Mouse (Mus musculus) hindlimb bud, embryonic 11.5 days (tissue): ENCODE data around the gene Krt24.
A peak's percentile ranks its signal among the peaks of the same experiment; 100 is the strongest.

ENCODE experiments used
- DNase-seq: peaks from one replicate; pipeline ENCODE4 v3.0.0-alpha.2; 2012; ENCODE audit warnings: low read depth, low spot score; ENCODE audit errors: extremely low spot score

The Krt24 gene

DNA sequence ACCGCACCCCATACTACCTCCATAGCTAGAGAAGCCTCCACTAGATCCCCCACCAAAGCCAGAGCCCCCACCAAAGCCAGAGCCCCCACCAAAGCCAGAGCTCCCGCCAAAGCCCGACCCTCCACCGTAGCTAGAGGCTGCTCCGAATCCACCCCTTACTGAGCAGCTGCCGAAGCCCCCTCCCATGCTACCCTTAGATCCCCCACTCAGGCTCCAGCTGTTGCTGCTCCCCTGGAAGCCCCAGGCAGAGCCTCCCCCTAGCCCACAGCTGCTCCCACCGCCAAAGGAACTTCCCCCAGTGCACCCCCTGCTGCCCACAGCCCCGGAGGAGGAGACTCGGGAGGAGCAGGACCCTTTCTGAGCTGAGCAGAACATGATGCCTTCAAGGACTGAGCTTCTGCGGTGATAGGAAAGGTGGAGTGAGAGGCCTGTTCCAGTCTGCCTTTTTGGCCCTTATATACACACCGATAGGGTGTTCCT, at the start of gene Krt24:
Gene Krt24 (minus strand): TSS at position 430 of the 480 bp plus-strand sequence.
- DNase-seq = no peak

DNA sequence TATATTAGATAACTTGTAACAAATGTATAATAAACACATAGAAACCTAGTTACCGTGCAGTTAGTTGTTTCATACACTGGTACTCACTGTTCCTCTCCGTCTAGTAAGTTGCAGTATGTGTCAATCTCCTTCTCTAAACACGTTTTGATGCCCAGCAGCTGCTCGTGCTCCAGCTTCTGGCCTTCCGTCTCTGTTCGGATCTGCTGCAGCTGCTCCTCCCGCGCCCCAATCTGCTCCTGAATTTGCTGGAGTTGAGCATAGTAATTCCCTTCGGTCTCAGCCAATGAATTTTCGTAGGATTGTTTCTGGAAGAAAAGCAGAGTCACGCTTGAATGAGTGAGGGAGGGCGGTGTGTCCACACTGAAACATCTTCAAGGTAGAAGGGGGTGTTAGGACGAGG, 48.4 kb upstream of the Krt24 start:
- no peak for DNase-seq

DNA sequence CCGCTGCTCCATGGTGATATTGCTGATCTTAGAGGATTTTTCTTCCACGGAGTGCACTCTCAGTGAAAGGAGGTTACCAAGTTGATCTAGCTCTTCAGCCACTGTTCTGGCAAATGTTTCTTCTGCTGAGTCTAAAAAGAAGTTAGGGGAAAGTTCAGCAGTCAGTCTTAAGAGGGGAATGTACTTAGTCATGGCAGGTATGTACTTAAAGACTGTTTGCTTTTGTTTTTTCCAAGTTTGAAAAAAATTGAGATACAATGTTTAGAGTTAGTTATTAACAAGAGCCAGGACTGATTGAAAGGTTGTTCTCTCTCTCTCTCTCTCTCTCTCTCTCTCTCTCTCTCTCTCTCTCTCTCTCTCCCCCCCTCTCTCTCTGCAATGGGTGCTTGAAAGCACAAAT, 44.6 kb upstream of the Krt24 start:
- no peak for DNase-seq

DNA sequence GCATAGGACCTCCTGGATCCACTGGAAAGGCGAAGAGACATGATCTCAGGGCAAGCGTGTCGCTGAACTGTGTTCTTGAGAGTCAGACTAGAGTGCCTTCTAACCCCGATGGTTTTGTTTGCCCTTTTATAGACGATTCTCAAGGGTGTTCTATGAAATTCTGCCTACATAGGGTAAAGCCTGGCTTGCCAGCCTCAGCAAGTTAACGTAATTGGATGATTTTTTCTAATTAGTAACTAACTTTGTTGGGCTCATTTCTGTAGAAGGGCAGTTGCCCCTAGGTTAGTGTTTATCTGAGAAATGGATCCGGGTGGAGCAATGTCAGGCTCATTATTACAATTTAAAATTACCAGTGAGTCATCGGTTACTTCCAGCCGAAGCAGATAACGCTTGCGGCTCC, 37.8 kb upstream of the Krt24 start, which contains the start of gene Krt25:
Gene Krt25 (minus strand): TSS at position 101 of the 400 bp plus-strand sequence.
- DNase-seq = no peak

DNA sequence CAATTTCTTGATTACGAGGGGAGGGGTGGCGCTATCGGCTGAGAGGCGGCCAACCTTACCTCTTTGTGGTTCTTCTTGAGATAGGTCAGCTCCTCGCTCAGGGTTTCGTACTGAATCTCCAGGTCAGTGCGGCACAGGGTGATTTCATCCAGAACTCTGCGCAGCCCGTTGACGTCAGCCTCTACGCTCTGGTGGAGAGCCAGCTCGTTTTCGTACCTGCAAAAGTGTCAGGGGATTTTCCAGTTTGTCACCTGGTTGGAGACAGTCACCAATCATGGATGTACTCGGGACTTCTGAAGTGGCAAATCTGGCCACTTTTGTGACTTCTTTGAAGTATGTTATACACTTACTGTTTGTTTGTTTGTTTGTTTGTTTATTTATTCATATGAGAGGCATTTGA, 36.0 kb upstream of the Krt24 start:
- no peak for DNase-seq

DNA sequence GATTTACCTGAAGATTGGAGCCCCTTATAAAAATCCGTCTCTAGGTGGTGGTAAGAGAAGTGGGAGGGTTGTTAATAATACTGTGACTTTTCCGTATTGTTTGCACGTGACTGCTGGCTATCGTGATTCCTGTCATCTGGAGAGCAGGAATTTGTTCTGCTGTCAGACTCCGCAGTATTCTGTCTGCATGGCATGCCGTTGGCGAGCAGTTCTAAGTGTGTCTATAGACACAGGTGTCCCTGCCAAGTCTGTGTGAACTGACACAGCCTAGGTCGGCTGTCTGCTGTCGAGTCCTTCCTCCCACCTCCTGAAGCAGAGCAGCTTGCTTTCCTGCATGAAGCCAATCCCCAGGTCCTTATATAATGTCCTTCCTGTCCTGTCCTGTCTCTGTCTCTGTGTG, 34.1 kb upstream of the Krt24 start:
- no peak for DNase-seq

DNA sequence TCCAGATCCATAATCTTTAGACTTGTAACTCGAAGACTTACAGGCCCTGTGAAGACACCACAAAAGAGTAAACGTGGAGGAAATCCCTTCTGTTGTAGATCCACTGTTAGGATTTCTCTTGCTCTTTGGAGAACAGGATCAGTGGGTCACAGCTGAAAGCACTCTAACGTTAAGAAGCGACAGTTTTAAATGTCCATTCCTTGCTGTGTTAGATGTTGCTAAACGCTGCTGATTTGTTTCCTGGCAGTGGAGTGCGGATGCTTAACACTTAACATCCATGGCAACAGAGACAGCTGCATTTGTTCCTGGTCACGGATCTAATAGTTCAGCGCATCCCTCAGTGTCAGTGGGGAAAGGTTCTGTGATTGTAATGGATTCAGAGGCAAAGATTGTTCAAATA, 31.5 kb upstream of the Krt24 start:
- no peak for DNase-seq

DNA sequence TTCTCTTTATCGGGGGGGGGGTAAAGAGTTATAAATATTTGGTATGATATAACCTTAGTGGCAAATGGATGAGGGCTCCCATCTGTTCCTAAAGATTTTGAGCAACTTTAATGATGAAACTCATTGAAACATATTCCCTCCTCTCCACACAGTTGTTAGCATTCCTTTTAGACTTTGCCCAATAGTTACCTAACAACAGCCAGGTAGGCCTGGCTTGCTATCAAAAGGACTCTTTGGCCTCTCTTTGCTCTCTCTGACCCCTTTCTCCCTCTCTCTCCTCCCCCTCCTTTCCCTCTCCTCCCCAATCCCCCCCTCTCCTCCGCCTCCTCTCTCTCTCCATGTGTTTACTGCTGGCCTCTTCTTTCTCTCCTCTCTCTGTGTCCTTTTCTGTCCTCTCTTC, 29.5 kb upstream of the Krt24 start:
- DNase-seq = no peak

DNA sequence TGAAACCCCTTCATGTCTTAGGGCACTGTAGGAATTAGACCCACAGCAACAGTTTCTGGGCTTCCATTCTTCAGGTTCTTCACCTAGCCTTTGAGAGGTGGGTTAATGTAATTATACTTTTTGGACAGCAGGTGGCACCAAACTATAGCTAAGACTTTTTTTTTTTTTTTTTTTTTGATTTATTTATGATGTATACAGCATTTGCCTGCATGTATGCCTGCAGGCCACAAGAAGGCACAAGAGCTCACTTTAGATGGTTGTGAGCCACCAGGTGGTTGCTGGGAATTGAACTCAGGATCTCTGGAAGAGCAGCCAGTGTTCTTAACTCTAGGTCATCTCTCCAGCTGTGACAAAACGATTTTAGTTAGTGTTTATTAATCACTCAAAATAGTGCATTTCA, 25.8 kb upstream of the Krt24 start:
- peak; percentile 20 for DNase-seq

DNA sequence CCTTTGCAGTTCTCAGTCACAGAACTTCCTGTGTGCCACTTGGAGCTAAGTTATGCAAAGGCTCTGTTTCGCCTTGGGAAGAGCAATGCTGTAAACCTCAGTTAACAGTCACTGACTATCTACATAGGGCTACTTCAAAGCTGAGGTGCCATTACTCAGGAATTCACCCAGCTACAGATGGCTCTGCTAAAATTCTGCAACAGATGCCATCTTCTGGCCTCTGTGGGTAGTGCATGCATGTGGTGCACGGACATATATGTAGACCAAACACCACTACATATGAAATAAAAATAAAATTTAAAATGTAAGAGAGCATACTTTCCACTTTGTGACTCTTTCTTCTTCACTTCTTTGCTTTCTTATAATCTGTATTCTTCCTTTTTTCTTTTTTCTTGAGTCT, 22.5 kb upstream of the Krt24 start:
- DNase-seq = peak; percentile 86

DNA sequence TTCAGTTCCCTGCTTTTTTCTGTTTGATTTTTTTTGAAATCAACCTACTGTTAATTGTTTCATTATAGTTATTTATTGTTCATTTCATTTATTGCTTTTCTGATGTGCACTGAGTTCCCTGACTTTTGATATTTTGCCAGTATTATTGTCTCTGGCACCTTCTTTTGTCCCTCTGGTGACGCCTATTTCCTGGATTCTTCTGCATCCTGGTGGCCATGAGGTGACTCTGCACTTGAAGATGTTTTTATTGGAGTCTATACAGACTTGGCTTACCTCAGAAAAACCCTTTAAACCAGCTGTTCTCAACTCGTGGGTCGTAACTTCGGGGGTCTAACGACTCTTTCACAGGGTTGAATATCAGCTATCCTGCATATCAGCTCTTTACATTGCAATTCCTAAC, 10.0 kb upstream of the Krt24 start:
- no peak for DNase-seq

DNA sequence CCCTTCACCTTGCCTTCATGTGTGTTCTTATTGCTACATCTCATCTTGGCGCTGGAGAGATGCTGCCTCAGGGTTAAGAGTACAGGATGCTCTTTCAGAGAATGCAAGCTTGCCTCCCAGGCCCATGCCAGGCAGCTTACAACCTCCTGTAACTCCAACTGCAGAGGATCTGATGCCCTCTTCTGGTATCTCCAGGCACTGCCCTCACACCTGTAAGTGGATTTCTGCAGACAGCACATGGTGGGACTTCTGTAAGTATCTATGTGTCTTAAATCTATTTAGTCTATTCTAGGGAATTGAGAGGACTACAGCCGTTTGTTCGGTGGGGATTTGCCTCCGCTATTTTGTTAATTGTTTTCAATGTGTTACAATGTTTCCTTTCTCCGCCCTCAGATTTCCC, 7.8 kb upstream of the Krt24 start:
- no peak for DNase-seq

DNA sequence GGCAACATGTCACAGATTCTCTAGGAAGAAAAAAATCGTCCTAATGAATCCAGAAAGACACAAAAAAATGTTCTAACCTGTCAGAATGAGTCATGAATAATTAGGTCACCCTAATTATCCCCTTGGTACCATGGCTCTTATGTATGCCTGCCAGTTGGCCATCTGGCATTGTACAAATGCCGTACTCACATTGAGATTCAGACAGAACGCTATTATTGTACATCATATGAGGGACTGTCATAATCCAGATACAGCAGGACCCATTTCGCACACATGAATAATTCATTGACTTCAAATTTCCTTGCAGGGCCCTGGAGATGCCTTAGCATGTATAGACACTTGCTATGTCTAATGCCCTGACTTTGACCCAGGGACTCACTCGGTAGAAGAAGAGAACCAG, 1.1 kb downstream of the Krt24 start:
- DNase-seq = no peak

DNA sequence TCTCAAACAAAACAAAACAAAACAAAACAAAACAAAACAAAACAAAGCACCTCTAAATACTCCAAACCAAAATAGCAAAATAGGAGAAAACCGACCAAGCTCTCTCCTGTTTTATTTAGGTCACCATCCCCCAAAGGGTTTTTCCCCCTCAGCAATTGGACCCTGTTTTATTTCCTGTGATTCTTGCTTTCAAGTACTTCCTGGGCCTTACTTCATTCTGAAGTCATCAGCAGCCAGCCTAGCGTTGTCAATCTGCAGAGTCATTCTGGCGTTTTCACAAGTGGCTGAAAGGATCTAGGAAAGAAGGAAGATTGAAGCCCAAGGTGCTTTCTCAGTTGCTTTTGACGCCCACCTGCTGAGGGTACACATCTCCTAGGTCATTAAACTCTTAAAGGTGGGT, 1.7 kb downstream of the Krt24 start:
- DNase-seq = no peak

DNA sequence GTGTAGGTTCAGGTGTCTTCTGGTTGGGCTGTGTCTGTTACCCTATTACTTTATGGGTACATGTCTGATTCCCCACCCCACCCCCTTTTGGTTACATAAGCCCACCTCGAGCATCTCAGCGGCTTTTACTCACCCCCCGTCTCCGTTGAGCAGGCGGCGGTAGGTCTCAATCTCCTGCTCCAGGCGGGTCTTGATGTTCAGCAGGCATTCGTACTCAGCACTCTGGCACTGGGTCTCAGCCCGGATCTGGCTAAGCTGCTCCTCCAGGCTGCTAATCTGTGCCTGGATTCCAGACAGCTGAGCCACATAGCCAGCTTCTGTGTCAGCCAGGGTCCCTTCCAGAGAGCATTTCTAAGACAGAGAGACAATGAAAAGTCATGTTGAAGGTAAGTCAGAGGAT, 3.9 kb downstream of the Krt24 start:
- DNase-seq = no peak

DNA sequence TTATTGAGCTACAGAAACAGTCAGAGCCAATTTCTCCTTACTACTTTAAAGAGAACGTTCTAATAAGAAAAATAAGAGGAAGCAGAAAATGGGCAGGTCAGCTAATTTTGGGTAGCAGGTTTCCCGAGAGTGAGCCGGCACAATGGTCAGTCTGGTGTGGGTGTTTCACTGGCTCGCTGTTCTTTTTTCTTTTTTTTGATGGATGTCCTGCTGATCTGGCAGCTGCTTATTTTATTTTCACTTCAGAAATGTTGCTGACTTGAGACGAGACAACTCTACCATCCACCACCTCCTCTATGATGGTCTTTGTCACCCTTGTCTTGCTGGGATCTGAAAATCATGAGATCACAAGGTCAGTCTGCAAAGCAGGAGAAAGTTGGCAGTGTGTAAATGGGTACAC, 5.1 kb downstream of the Krt24 start:
- no peak for DNase-seq

DNA sequence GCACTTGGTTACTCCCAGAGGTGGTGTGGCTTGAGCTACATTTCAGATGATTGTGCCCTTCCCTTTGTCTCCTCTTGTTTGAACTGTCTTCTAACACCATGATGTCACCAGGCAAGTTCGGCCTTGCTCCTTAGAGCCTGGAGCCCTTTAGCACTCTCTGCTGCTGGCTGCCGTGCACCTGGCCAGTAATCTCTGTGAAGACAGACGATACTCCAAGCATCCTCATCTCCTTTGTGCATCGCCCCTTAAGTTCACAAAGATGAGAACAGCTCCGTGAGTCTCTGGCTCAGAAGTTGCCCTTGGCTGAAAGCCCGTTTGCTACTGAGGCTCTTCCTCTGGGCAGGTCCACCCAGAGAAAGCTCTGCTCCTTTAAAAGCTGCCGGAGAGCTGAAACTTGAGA, 8.3 kb downstream of the Krt24 start:
- DNase-seq = no peak

DNA sequence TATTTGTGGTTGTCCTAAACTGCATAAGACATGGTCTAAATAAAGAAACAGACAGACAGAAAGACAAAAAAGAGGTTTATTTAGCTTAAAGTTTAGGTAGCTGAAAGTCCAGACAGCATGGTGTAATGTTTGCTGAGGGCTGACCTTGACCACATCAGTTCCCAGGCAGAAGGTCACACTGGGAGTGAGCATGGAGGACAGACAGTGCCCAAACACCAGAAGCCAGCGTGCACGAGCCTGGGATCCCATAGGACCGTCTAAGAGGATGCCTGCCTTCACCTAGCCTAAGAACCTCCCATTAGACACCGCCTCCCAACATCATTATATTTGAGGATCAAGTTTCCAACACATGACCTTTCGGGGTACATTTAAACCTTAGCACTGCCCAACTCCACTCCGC, 9.4 kb downstream of the Krt24 start:
- DNase-seq = no peak

DNA sequence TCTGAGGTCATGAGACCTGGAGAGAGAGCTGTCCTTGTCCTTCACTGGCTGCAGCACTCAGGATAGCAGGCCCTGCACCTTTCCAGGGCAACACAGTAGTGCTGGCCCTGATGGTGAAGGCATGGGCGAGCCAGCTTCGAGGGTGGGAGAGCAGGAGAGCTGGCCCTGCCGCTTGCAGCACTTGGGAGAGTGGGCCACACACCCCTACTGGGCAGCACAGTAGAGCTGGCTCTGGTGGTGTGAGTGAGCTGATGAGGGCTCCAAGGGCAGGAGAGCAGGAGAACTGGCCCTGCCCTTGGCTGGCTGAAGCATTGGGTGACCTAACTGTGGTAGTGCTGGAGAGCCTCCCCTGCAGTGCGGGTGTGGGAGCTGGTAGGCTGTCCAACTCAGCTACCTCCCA, 12.3 kb downstream of the Krt24 start:
- no peak for DNase-seq

DNA sequence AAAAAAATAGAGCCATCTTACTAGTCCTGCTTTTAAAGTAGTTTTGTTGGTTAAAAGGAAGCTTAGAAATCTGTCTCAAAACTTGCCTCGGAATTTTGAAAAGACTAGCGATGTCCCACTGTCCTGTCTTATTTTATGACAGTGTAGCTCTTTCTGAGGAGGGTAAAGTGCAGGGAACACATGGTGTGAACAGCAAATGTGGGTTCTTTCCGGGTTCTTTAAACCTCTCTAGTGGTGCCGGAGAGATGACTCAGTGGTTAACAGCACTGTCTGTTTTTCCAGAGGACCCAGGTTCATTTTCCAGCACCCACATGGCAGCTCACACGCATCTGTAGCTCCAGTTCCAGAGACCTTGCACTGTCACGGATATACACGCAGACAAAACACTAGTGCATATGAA, 15.9 kb downstream of the Krt24 start:
- no peak for DNase-seq

DNA sequence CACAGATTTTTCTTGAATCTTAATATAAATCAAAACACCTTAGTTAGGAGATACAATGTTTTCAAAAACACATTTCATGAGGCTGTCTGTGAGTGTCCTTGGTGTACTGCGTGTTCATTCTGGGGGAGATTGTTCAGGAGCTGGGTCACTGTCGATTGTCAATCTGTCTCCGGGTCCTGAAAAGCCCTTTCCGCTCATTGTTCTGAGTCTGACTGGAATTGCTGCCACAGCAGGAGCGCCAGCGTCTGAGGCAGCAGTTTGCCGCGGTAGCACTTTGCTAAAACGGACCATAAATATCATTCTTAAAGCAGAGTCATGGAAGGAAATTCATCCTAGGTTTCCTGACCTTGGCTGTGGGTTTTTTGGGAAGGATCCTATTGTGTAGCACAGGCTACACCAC, 19.3 kb downstream of the Krt24 start:
- no peak for DNase-seq

DNA sequence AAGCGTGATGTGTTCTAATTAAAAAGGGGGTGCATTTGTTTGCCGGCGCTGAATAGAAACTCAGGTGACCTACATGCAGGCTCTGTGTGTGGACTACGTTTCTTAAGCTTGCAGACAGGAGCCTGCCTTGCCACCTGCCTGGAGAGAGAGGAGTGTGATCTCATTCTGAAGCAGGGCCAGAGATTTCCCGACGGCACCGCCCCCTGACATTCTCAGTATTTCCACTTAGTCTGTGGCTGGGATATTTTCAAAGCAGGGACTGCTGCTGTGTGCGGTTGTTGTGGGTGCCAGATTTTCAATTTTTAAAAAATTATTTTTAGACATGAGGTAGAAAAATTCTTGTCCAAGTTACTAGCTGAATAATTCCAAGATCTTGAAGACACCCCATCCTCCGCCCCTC, 19.8 kb downstream of the Krt24 start:
- no peak for DNase-seq

DNA sequence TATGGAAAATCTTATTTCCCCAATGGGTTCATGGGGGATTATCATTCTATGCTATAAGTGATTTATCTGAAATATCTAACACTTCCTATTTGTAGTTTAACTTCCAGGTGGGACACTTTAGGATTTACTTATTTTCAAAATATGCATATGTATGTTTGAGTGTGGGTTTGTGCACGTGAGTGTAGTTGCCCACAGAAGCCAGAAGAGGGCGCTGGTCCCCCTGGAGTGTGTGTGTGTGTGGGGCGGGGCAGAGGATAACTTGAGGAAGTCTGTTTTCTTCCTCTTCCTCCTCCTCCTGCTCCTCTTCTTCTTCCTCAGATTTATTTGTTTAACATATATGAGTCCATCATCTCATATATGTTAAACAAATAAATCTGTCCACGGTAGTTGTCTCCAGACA, 28.8 kb downstream of the Krt24 start:
- DNase-seq = no peak

DNA sequence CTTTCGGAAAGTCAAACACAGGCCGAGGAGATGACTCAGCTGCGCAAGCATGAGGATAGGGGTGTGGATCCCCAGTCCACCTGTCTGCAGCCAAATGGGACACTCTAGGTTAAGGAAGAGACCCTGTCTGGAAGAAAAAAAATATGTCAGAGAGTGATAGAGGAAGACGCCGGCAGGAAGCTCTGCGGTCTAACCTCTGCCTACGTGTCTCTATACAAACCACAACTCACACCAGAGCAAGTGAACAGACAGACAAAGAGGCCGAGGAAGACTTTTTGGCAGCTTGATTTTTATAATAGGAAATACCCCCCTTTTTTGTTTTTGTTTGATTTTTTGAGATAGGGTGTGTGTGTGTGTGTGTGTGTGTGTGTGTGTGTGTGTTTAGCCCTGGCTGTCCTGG, 29.7 kb downstream of the Krt24 start:
- no peak for DNase-seq
